Mouse (Mus musculus) heart, embryonic 16.5 days (tissue): ENCODE results near the gene Ssbp3. TPM values are rescaled to one million over a fixed set of nuclear protein-coding genes. Genes with fewer than 3 reads are reported as not detected.

Source experiments
- ATAC-seq: fragments of 200-750 bp; cut with Nextera tagmentation; replicated peaks from 2 replicates; pipeline ENCODE4 v1.8.0; 2017; ENCODE audit warnings: moderate number of reproducible peaks; ENCODE audit not compliant: insufficient read depth, low FRiP score; ENCODE audit errors: extremely low read depth
- H3K27ac ChIP-seq: fragments of 300-500 bp; sonication (generic); 2 replicates; pipeline ENCODE4 v1.5.1; 2014; ENCODE audit warnings: mild to moderate bottlenecking, low read length, control low read depth, moderate library complexity
- H3K27me3 ChIP-seq: fragments of 300-500 bp; sonication (generic); 2 replicates; pipeline ENCODE4 v1.6.1; 2014; ENCODE audit warnings: low read length, mixed read lengths; ENCODE audit not compliant: control insufficient read depth, insufficient read depth
- H3K36me3 ChIP-seq: fragments of 300-500 bp; sonication (generic); 2 replicates; pipeline ENCODE4 v1.6.1; 2014; ENCODE audit not compliant: control insufficient read depth, insufficient read depth
- H3K4me1 ChIP-seq: fragments of 300-500 bp; sonication (generic); 2 replicates; pipeline ENCODE4 v1.6.1; 2014; ENCODE audit warnings: low read length, mixed read lengths; ENCODE audit not compliant: control insufficient read depth, insufficient read depth
- H3K4me2 ChIP-seq: fragments of 300-500 bp; sonication (generic); 2 replicates; pipeline ENCODE4 v1.6.1; 2014; ENCODE audit warnings: low read depth, mild to moderate bottlenecking, control low read depth, low read length
- H3K4me3 ChIP-seq: fragments of 300-500 bp; sonication (generic); 2 replicates; pipeline ENCODE4 v1.5.1; 2014; ENCODE audit warnings: mild to moderate bottlenecking, control low read depth, low read length
- H3K9ac ChIP-seq: fragments of 300-500 bp; sonication (generic); 2 replicates; pipeline ENCODE4 v1.6.1; 2014; ENCODE audit warnings: low read length, control low read depth
- H3K9me3 ChIP-seq: fragments of 300-500 bp; sonication (generic); replicated peaks from 2 replicates; pipeline ENCODE4 v1.6.1; 2016; ENCODE audit warnings: low read length; ENCODE audit not compliant: control insufficient read depth
- WGBS: fragments of 180-500 bp; shearing (Covaris S2); extraction: QIAGEN DNeasy Blood & Tissue Kit; methylation state at CpG from one replicate; pipeline ENCODE4 v1.1.7; 2014; 5-methylcytosine and 5-hydroxymethylcytosine counted together
- polyA plus RNA-seq: library from polyadenylated mRNA; unstranded; fragments of >200 nt; fragmentation: Nextera tagmentation; extraction: Ambion mirVana; gene quantifications from 2 replicates; pipeline ENCODE4 v1.2.1, GENCODE M21; 2015

The Ssbp3 gene
- polyA plus RNA-seq, 1 experiment from 2014 or later, result 52.9 TPM

- Histone ChIP-seq H3K4me1 (no peaks in the 10 kb centered on the region), H3K4me2 (no peak overlapping the region), H3K9ac (no peak overlapping the region), H3K4me3 (no peak overlapping the region), H3K27me3 (no peaks in the 10 kb centered on the region), H3K27ac (no peak overlapping the region), H3K36me3 (peaks cover 31% of the 10 kb centered on the region), H3K9me3 (no peaks in the 10 kb centered on the region)
- WGBS, result 97% methylated on average over 13 of the region's 13 CpGs
- no peak for ATAC-seq
These were observed 134.7 kb downstream of the Ssbp3 start for GRCm38 (mm10) chr4:107045188-107045587.

DNA sequence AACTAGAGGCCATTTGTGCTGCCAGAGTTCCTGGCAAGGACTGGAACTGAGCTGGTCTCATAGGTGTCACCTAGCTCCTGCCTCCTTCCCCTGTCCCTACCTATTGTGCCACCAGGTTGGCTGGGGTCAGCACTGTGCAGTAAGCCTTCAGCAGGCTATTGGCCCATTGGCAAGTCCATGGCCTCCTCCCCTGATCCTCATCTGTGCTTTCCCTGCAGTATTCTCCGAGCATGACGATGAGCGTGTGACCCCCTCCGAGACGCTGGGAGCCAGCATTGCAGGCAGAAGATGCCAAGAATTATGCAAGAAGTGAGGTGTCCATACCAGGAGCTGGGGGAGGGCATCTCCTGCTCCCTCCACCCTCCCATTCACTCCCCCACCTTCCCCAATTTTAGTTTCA, 137.3 kb downstream of the Ssbp3 start:
- Histone ChIP-seq H3K4me3 (no peak overlapping the region), H3K9ac (no peak overlapping the region), H3K4me1 (no peaks in the 10 kb centered on the region), H3K36me3 (peaks cover 22% of the 10 kb centered on the region), H3K4me2 (no peak overlapping the region), H3K27ac (no peak overlapping the region), H3K27me3 (no peaks in the 10 kb centered on the region), H3K9me3 (no peaks in the 10 kb centered on the region)
- ATAC-seq, result no peak
- 85% methylated on average over 5 of the region's 5 CpGs for WGBS

DNA sequence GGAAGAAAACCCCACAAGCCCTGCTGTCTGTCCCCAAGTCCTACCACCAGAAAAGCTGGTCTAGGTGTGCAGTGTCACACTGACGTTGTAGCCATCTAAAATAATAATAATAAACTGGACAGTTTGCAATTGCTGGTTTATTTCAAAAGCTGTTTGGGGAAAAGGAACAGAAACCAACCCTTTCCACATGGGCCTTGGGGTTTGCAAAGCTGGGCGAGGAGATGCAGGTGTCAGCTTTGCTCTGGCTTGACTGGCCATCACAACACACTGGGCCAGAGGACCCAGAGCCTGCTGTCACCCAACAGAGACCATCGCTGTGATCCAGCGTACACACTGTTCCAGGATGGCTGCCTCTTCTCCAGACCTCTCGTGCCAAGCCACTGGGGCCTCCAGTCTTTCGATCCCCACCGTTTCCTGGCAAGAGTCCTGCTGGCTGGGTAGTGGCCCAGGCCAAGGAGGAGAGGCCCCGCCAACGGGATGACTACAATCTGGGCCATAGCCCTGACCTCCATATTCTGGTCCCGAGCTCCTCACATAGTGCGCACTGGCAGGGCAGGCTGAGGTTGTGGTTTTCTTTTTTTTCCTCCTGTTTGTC, 138.2 kb downstream of the Ssbp3 start:
- Histone ChIP-seq H3K27ac (no peak overlapping the region), H3K9ac (no peak overlapping the region), H3K27me3 (no peaks in the 10 kb centered on the region), H3K4me1 (no peaks in the 10 kb centered on the region), H3K36me3 (peaks cover 18% of the 10 kb centered on the region), H3K4me3 (no peak overlapping the region), H3K9me3 (no peaks in the 10 kb centered on the region), H3K4me2 (no peak overlapping the region)
- ATAC-seq, result no peak
- 92% methylated on average over 11 of the region's 11 CpGs for WGBS

DNA sequence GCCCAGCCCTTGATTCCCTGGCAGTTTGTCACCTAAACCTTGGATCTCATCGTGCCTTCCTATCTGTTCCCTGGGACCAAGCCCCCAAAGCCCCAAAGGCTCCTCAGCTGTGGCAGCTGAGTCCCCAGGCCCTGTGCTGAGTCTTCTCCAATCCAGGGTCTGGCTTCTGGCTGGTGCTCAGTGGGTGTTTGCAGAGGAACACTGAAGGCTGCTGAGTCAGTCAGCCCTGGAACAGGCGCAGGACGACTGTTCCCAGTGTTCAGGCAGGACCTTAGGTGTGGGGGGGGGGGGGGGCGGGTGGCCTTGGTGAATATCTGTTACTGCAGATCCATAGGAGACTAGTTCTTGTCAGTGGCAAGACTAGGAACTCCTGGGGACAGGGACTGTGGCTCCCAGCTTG, 141.4 kb downstream of the Ssbp3 start:
- H3K27me3 ChIP-seq, result no peaks in the 10 kb centered on the region
- no peak overlapping the region for H3K4me3 ChIP-seq
- no peak overlapping the region for H3K27ac ChIP-seq
- WGBS, result 47% methylated on average over 4 of the region's 4 CpGs
- H3K9ac ChIP-seq, result no peak overlapping the region
- H3K9me3 ChIP-seq, result no peaks in the 10 kb centered on the region
- no peak overlapping the region for H3K4me2 ChIP-seq
- peaks cover 9% of the 10 kb centered on the region; the same call in 1 of the 2 replicates for H3K36me3 ChIP-seq
- no peaks in the 10 kb centered on the region for H3K4me1 ChIP-seq
- ATAC-seq, result no peak

- Histone ChIP-seq H3K9me3 (no peaks in the 10 kb centered on the region), H3K27ac (no peak overlapping the region), H3K36me3 (peaks cover 10% of the 10 kb centered on the region), H3K4me2 (no peak overlapping the region), H3K9ac (no peak overlapping the region), H3K27me3 (no peaks in the 10 kb centered on the region), H3K4me3 (no peak overlapping the region), H3K4me1 (no peaks in the 10 kb centered on the region)
- WGBS, result 51% methylated on average over 5 of the region's 5 CpGs
- ATAC-seq, result no peak
These were observed 142.6 kb downstream of the Ssbp3 start for GRCm38 (mm10) chr4:107052962-107053553.

GRCm38 (mm10) chr4:107056088-107056487, 145.6 kb downstream of the Ssbp3 start:
- H3K27ac ChIP-seq, result no peak overlapping the region
- peaks cover 29% of the 10 kb centered on the region for H3K36me3 ChIP-seq

GRCm38 (mm10) chr4:107058346-107058745, 147.8 kb downstream of the Ssbp3 start:
- H3K9me3 ChIP-seq, result no peaks in the 10 kb centered on the region
- 79% methylated on average over 5 of the region's 5 CpGs for WGBS
- H3K4me1 ChIP-seq, result no peaks in the 10 kb centered on the region
- H3K36me3 ChIP-seq, result peaks cover 48% of the 10 kb centered on the region
- no peak overlapping the region for H3K4me3 ChIP-seq
- H3K9ac ChIP-seq, result no peak overlapping the region
- no peak overlapping the region for H3K27ac ChIP-seq
- H3K27me3 ChIP-seq, result no peaks in the 10 kb centered on the region
- ATAC-seq, result no peak
- no peak overlapping the region for H3K4me2 ChIP-seq

More at GRCm38 (mm10) chr4:107056088-107056487, 145.6 kb downstream of the Ssbp3 start:
- Histone ChIP-seq H3K4me2 (no peak overlapping the region), H3K4me1 (no peaks in the 10 kb centered on the region), H3K27me3 (no peaks in the 10 kb centered on the region), H3K9me3 (no peaks in the 10 kb centered on the region), H3K9ac (no peak overlapping the region), H3K4me3 (no peak overlapping the region)
- ATAC-seq, result no peak
- 69% methylated on average over 3 of the region's 3 CpGs for WGBS

- Histone ChIP-seq H3K4me3 (no peak overlapping the region), H3K4me1 (no peaks in the 10 kb centered on the region), H3K9ac (no peak overlapping the region), H3K9me3 (no peaks in the 10 kb centered on the region), H3K36me3 (peaks cover 52% of the 10 kb centered on the region), H3K4me2 (no peak overlapping the region), H3K27ac (no peak overlapping the region), H3K27me3 (no peaks in the 10 kb centered on the region)
- WGBS, result 69% methylated on average over 6 of the region's 6 CpGs
- ATAC-seq, result no peak
These were observed 148.3 kb downstream of the Ssbp3 start for GRCm38 (mm10) chr4:107058781-107059180.

DNA sequence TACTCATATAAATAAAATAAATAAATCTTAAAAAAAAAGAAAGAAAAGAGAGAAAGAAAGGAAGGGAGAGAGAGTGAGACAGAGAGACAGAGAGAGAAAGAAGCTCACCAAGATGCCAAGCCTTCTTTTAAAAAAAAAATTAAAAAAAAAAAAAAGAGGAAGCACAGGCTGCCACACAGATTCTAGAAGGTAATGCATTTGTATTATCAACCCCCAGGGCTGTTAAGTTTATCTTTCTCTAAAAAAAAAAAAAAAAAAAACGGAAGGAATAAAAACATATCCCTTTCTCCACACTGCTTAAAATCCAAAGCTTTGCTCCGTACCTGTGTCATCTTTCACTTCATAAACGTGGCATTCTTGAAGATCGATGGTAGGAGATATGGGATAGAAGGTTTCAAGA, 151.1 kb downstream of the Ssbp3 start:
- no peak overlapping the region for H3K27ac ChIP-seq
- H3K9ac ChIP-seq, result no peak overlapping the region
- H3K36me3 ChIP-seq, result peaks cover 60% of the 10 kb centered on the region
- 80% methylated on average over 4 of the region's 4 CpGs for WGBS
- no peaks in the 10 kb centered on the region for H3K27me3 ChIP-seq
- no peaks in the 10 kb centered on the region for H3K9me3 ChIP-seq
- peaks cover 4% of the 10 kb centered on the region for H3K4me1 ChIP-seq
- H3K4me3 ChIP-seq, result no peak overlapping the region
- ATAC-seq, result no peak
- no peak overlapping the region for H3K4me2 ChIP-seq
